Mouse (Mus musculus): ENCODE data around the gene Celf1.

GRCm38 (mm10) chr2:90911668-90912067 is 28.5 kb upstream of the Celf1 start:
- TF ChIP-seq GATA1 (IDR thresholded peaks at IDR 0.05; ENCODE audit: low read length) (no peak), TAL1 (IDR thresholded peaks at IDR 0.05; ENCODE audit: low read length) (no peak)

All from erythroblast, embryonic 14.5 days (primary cell).